Mouse (Mus musculus) neural tube, postnatal 0 days (tissue): Measurements from ENCODE around the gene Tmtc3. TPM values are rescaled to one million over a fixed set of nuclear protein-coding genes. Genes with fewer than 3 reads are reported as not detected.

Source experiments
- polyA plus RNA-seq: library from polyadenylated mRNA; unstranded; fragments of >200 nt; fragmentation: Nextera tagmentation; extraction: Ambion mirVana; gene quantifications from 2 replicates; pipeline ENCODE4 v1.2.1, GENCODE M21; 2015

Tmtc3 gene
- polyA plus RNA-seq: 6.0 and 7.3 TPM in 2 replicates

DNA sequence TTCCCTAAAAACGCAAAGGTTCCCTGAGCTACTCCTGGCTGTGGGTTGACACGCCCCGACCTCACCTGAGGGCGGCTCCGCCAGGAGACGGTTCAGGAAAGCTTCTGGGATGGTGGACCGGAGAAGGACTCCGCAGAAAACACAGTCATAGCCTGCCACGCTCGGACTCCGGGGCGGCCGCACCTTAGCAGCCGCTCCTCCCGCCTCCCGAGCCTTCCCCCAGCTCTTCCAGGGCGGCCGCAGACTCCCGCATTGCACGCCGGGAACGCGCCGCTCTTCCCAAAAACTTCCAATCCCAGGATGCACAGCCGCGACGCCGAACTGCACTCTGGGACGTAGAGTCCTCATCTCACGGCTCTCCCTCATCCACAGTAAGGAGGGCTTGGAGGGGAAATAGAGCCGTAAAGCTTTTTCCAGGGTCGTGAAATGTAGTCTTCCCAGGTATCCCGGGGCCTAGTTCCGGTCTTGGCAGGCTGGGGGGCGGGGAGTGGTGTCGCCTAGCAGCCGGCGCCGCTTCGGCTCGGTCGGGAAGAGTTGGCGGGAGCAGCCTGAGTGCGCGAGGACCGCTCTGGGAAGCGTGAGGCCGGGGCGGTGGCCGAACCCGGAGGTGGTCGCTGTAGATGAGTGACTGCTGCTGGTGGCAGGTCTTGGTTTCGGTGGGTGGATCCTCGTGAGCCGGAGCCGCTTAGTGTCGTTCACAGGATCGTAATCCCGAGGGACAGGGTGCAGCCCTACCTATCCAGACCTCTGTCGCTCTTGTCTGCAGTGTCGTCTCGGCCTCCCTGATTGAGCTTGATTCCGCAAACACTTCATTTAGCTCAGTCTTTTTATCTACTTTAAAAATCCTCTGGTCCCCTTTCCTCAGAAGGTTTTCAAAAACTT, at the start of gene Tmtc3, which contains the start of gene Cep290:
TSS of gene Tmtc3 (minus strand) at position 254 of the 882 bp plus-strand sequence.
TSS of gene Cep290 (plus strand) at position 462 of the 882 bp plus-strand sequence.

Other genes starting within 250 kb of the Tmtc3 start
- not detected in 2 replicates for gene Gm4301, start 151.7 kb downstream of the Tmtc3 start, polyA plus RNA-seq
- not detected in 2 replicates for gene Gm4302, start 146.5 kb downstream of the Tmtc3 start, polyA plus RNA-seq
- not detected in 2 replicates for gene Gm4303, start 141.4 kb downstream of the Tmtc3 start, polyA plus RNA-seq
- not detected in 2 replicates for gene Gm4305, start 136.3 kb downstream of the Tmtc3 start, polyA plus RNA-seq
- gene Gm4307, start 126.0 kb downstream of the Tmtc3 start, polyA plus RNA-seq: not detected in 2 replicates
- not detected in 2 replicates for gene Gm4312, start 104.8 kb downstream of the Tmtc3 start, polyA plus RNA-seq
- gene Cep290, start 208 bp upstream of the Tmtc3 start, polyA plus RNA-seq: 4.9 and 5.1 TPM in 2 replicates
- 20.5 and 23.2 TPM in 2 replicates for gene 4930430F08Rik, start 103.1 kb upstream of the Tmtc3 start, polyA plus RNA-seq
- 0.49 and 0.84 TPM in 2 replicates for gene 1700017N19Rik, start 103.1 kb upstream of the Tmtc3 start, polyA plus RNA-seq